Mouse (Mus musculus): ENCODE measurements at regions not wholly inside any gene's neighbourhood (a gene's known extent, or its start where the extent isn't known, plus 50 kb on each side); places are given as distances from the start of the nearest gene placed in this dataset.
A peak's percentile ranks its signal among the peaks of the same experiment; 100 is the strongest.
"Not testable (repeated sequence)": the region's sequence is repeated elsewhere in the genome, so short reads cannot be mapped to it uniquely, and the experiment has no call there.

GRCm38 (mm10) chr9:14059228-14059779, 215.6 kb upstream of the Sesn3 start:
- DNase-seq = no peak

GRCm38 (mm10) chr9:14060257-14060656, 214.6 kb upstream of the Sesn3 start:
- DNase-seq = no peak

- DNase-seq = no peak
These were observed 213.5 kb upstream of the Sesn3 start for GRCm38 (mm10) chr9:14061389-14061788.

GRCm38 (mm10) chr9:14061840-14062239, 213.0 kb upstream of the Sesn3 start:
- peak; percentile 29 for DNase-seq

- DNase-seq = no peak
These were observed 212.2 kb upstream of the Sesn3 start for GRCm38 (mm10) chr9:14062706-14063105.

- not testable (repeated sequence) for DNase-seq
These were observed 208.1 kb upstream of the Sesn3 start for GRCm38 (mm10) chr9:14066741-14067140.

GRCm38 (mm10) chr9:14069076-14069475, 205.8 kb upstream of the Sesn3 start:
- no peak for DNase-seq

GRCm38 (mm10) chr9:14069770-14070169, 205.1 kb upstream of the Sesn3 start:
- no peak for DNase-seq

GRCm38 (mm10) chr9:14071728-14072127, 203.1 kb upstream of the Sesn3 start:
- DNase-seq = no peak

GRCm38 (mm10) chr9:14072950-14073349, 201.9 kb upstream of the Sesn3 start:
- DNase-seq = no peak

- no peak for DNase-seq
These were observed 200.6 kb upstream of the Sesn3 start for GRCm38 (mm10) chr9:14074273-14074672.

GRCm38 (mm10) chr9:14074866-14075265, 200.0 kb upstream of the Sesn3 start:
- not testable (repeated sequence) for DNase-seq

GRCm38 (mm10) chr9:14075452-14075851, 199.4 kb upstream of the Sesn3 start:
- DNase-seq = peak; percentile 52

GRCm38 (mm10) chr9:14075868-14076267, 199.0 kb upstream of the Sesn3 start:
- no peak for DNase-seq

- no peak for DNase-seq
These were observed 198.1 kb upstream of the Sesn3 start for GRCm38 (mm10) chr9:14076728-14077127.

GRCm38 (mm10) chr9:14081138-14081537, 193.7 kb upstream of the Sesn3 start:
- DNase-seq = no peak

- no peak for DNase-seq
These were observed 188.7 kb upstream of the Sesn3 start for GRCm38 (mm10) chr9:14086201-14086600.

- no peak for DNase-seq
These were observed 188.3 kb upstream of the Sesn3 start for GRCm38 (mm10) chr9:14086611-14087010.

- DNase-seq = no peak
These were observed 187.0 kb upstream of the Sesn3 start for GRCm38 (mm10) chr9:14087874-14088273.

- peak; percentile 65 for DNase-seq
These were observed 185.0 kb upstream of the Sesn3 start for GRCm38 (mm10) chr9:14089791-14090256.

GRCm38 (mm10) chr9:14090454-14090853, 184.4 kb upstream of the Sesn3 start:
- no peak for DNase-seq

- no peak for DNase-seq
These were observed 183.6 kb upstream of the Sesn3 start for GRCm38 (mm10) chr9:14091099-14091930.

- DNase-seq = no peak
These were observed 181.8 kb upstream of the Sesn3 start for GRCm38 (mm10) chr9:14092996-14093442.

GRCm38 (mm10) chr9:14103538-14103937, 171.3 kb upstream of the Sesn3 start:
- no peak for DNase-seq
